Mouse (Mus musculus): Measurements from ENCODE around the gene Nap1l1. TPM values are rescaled to one million over a fixed set of nuclear protein-coding genes. Genes with fewer than 3 reads are reported as not detected.

Gene Nap1l1
- polyA plus RNA-seq, 1 experiment = 1,280 TPM

DNA sequence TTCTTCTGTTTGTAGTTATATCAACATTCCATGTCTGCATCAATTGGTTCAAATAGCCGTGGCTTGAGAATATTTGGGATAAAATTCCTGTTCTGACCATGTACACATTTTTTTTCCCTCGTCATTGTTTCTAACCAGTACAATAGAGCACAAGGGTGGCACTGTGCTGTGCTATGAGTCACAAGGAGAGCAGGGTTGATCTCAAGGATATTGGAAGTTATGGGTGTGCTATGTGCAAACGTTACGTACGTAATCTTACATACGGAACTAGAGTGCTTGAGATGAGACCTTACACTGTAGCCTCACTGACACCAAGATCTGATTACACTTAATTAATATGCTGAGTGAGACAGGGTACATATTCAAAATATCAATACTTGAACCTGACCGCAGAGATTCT is 54.6 kb downstream of the Nap1l1 start:
- Histone ChIP-seq H3K27ac (ENCODE audit: insufficient read depth, low read length) (no peak overlapping the region), H3K36me3 (ENCODE audit: control insufficient read depth, insufficient read depth, low read length, poor library complexity, severe bottlenecking) (no peaks in the 10 kb centered on the region), H3K9me3 (replicated peaks; ENCODE audit: control insufficient read depth, insufficient read depth, low read length, poor library complexity, severe bottlenecking) (no peaks in the 10 kb centered on the region), H3K27me3 (ENCODE audit: control insufficient read depth, insufficient read depth, low read length, poor library complexity, severe bottlenecking) (no peaks in the 10 kb centered on the region), H3K9ac (ENCODE audit: low read depth, poor library complexity, severe bottlenecking) (no peak overlapping the region), H3K4me1 (ENCODE audit: control insufficient read depth, insufficient read depth, low read length) (peaks cover 2% of the 10 kb centered on the region), H3K4me3 (ENCODE audit: low read depth, low read length) (no peak overlapping the region)
- TF ChIP-seq EP300 (IDR thresholded peaks at IDR 0.05; ENCODE audit: insufficient read depth, low read depth, low read length) = no peak
- TF ChIP-seq CTCF (IDR thresholded peaks at IDR 0.05; ENCODE audit: low read depth, low read length) = no peak
- no peak for TF ChIP-seq POLR2A (IDR thresholded peaks at IDR 0.05; ENCODE audit: insufficient read depth, low read length)

DNA sequence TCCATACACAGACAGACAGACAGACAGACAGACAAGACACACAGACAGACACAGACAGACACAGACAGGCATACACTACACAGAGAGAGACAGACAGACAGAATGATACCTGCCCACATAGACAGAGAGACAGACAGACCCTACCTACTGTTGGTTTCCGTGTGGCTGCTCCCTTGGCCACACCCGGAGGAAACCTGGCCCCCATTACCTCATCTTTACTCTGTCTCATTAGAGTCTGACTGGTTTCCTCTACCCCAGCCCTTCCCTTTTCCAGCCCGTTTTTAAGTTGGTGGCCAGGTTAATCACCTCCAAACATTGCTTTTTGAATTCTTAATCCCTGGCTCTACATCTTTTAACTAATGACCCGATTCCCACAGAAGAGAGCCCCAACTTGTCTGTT is 55.3 kb downstream of the Nap1l1 start:
- no peak overlapping the region for H3K4me3 ChIP-seq (ENCODE audit: low read depth, low read length)
- no peaks in the 10 kb centered on the region for H3K9me3 ChIP-seq (replicated peaks; ENCODE audit: control insufficient read depth, insufficient read depth, low read length, poor library complexity, severe bottlenecking)
- H3K36me3 ChIP-seq (ENCODE audit: control insufficient read depth, insufficient read depth, low read length, poor library complexity, severe bottlenecking) = no peaks in the 10 kb centered on the region
- no peak overlapping the region for H3K27ac ChIP-seq (ENCODE audit: insufficient read depth, low read length)
- peaks cover 2% of the 10 kb centered on the region for H3K4me1 ChIP-seq (ENCODE audit: control insufficient read depth, insufficient read depth, low read length)
- no peak for TF ChIP-seq EP300 (IDR thresholded peaks at IDR 0.05; ENCODE audit: insufficient read depth, low read depth, low read length)
- TF ChIP-seq POLR2A (IDR thresholded peaks at IDR 0.05; ENCODE audit: insufficient read depth, low read length) = no peak
- TF ChIP-seq CTCF (IDR thresholded peaks at IDR 0.05; ENCODE audit: low read depth, low read length) = no peak
- H3K9ac ChIP-seq (ENCODE audit: low read depth, poor library complexity, severe bottlenecking) = no peak overlapping the region
- H3K27me3 ChIP-seq (ENCODE audit: control insufficient read depth, insufficient read depth, low read length, poor library complexity, severe bottlenecking) = 0 out of 2 replicates have a peak, but pooled peaks cover under 1% of the 10 kb centered on the region

DNA sequence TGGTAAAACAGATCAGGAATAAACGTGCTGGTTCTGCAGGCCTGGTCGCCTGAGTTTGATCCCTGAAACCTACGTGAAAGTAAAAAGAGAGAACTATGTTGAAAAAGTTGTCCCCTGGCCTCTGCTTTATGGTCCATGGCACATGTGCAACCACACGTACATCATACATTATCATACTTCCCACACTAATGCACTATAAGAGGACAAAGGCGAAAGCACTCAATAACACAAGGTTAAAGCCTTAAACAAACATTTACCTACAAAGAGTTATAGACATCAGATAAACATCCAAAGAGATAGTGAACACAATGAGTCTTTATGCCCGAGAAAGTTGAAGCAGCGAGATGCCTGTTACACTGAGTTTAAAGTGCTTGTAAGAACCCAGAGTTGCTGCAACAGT is 57.4 kb downstream of the Nap1l1 start:
- H3K27me3 ChIP-seq (ENCODE audit: control insufficient read depth, insufficient read depth, low read length, poor library complexity, severe bottlenecking) = 0 out of 2 replicates have a peak, but pooled peaks cover 1% of the 10 kb centered on the region
- H3K9ac ChIP-seq (ENCODE audit: low read depth, poor library complexity, severe bottlenecking) = no peak overlapping the region
- H3K4me3 ChIP-seq (ENCODE audit: low read depth, low read length) = no peak overlapping the region

GRCm38 (mm10) chr10:111534691-111535090 is 61.7 kb downstream of the Nap1l1 start:
- no peak for TF ChIP-seq EP300 (IDR thresholded peaks at IDR 0.05; ENCODE audit: insufficient read depth, low read depth, low read length)
- no peak for TF ChIP-seq CTCF (IDR thresholded peaks at IDR 0.05; ENCODE audit: low read depth, low read length)
- TF ChIP-seq POLR2A (IDR thresholded peaks at IDR 0.05; ENCODE audit: insufficient read depth, low read length) = no peak
- Histone ChIP-seq H3K9me3 (replicated peaks; ENCODE audit: control insufficient read depth, insufficient read depth, low read length, poor library complexity, severe bottlenecking) (no peaks in the 10 kb centered on the region), H3K4me3 (ENCODE audit: low read depth, low read length) (no peak overlapping the region), H3K27me3 (ENCODE audit: control insufficient read depth, insufficient read depth, low read length, poor library complexity, severe bottlenecking) (0 out of 2 replicates have a peak, but pooled peaks cover 1% of the 10 kb centered on the region), H3K4me1 (ENCODE audit: control insufficient read depth, insufficient read depth, low read length) (peaks cover under 1% of the 10 kb centered on the region), H3K36me3 (ENCODE audit: control insufficient read depth, insufficient read depth, low read length, poor library complexity, severe bottlenecking) (no peaks in the 10 kb centered on the region), H3K27ac (ENCODE audit: insufficient read depth, low read length) (no peak overlapping the region), H3K9ac (ENCODE audit: low read depth, poor library complexity, severe bottlenecking) (no peak overlapping the region)

More for the DNA sequence above, 57.4 kb downstream of the Nap1l1 start:
- TF ChIP-seq EP300 (IDR thresholded peaks at IDR 0.05; ENCODE audit: insufficient read depth, low read depth, low read length) (no peak), CTCF (IDR thresholded peaks at IDR 0.05; ENCODE audit: low read depth, low read length) (no peak), POLR2A (IDR thresholded peaks at IDR 0.05; ENCODE audit: insufficient read depth, low read length) (no peak)
- Histone ChIP-seq H3K27ac (ENCODE audit: insufficient read depth, low read length) (no peak overlapping the region), H3K9me3 (replicated peaks; ENCODE audit: control insufficient read depth, insufficient read depth, low read length, poor library complexity, severe bottlenecking) (no peaks in the 10 kb centered on the region), H3K4me1 (ENCODE audit: control insufficient read depth, insufficient read depth, low read length) (no peaks in the 10 kb centered on the region), H3K36me3 (ENCODE audit: control insufficient read depth, insufficient read depth, low read length, poor library complexity, severe bottlenecking) (no peaks in the 10 kb centered on the region)

DNA sequence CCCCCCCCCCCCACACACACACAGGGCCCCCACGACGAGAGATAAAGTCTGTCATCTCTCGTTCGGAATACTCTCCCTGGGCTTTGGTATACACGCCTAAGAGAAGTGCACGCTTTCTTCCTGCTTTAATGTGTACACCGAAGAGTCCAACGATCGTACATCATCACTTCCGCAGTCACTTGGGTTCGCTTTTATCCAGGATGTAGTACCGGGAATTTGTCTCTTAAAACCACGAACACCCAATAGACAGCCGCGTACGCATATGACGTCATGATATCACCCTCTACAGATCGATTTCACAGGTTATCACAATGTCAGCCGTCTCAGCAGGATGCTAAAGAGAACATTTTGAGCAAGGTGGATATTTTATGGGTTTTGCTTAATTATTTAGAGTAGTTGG is 64.4 kb downstream of the Nap1l1 start:
- no peak overlapping the region for H3K9ac ChIP-seq (ENCODE audit: low read depth, poor library complexity, severe bottlenecking)
- TF ChIP-seq POLR2A (IDR thresholded peaks at IDR 0.05; ENCODE audit: insufficient read depth, low read length) = no peak
- no peak for TF ChIP-seq CTCF (IDR thresholded peaks at IDR 0.05; ENCODE audit: low read depth, low read length)
- TF ChIP-seq EP300 (IDR thresholded peaks at IDR 0.05; ENCODE audit: insufficient read depth, low read depth, low read length) = no peak
- 0 out of 2 replicates have a peak, but pooled peaks cover 1% of the 10 kb centered on the region for H3K27me3 ChIP-seq (ENCODE audit: control insufficient read depth, insufficient read depth, low read length, poor library complexity, severe bottlenecking)
- peaks cover 1% of the 10 kb centered on the region for H3K4me1 ChIP-seq (ENCODE audit: control insufficient read depth, insufficient read depth, low read length)
- H3K4me3 ChIP-seq (ENCODE audit: low read depth, low read length) = no peak overlapping the region
- peaks cover 8% of the 10 kb centered on the region for H3K9me3 ChIP-seq (replicated peaks; ENCODE audit: control insufficient read depth, insufficient read depth, low read length, poor library complexity, severe bottlenecking)
- H3K27ac ChIP-seq (ENCODE audit: insufficient read depth, low read length) = no peak overlapping the region
- H3K36me3 ChIP-seq (ENCODE audit: control insufficient read depth, insufficient read depth, low read length, poor library complexity, severe bottlenecking) = no peaks in the 10 kb centered on the region

DNA sequence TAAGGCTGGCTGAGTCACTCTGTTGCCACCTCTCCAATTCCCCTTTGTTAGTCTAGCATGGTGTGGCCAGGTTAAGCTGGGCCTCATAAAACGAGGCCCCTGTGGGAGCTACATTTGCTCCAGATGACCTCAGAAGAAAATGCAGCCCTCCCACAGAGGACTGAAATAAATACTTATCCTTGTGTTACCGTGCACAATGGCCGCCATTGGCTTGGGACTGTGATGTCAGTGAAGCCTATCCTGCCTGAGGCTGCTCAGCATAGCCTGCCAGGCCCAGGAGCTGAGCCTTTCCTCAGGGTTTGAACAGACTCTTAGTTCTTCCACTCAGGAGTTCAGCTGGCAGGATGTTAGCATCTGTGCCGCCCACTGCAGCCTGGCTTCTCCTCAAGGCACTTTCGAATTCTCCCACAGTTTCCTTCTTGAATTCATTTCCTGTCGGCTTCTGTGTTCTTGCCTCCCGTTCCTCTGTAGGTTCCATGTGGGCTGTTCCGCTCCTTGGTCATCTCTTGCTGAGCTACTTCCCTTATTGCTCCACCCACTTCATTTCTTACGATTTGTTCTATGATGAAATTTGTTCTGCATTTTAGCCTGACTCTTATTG is 66.8 kb downstream of the Nap1l1 start:
- H3K9ac ChIP-seq (ENCODE audit: low read depth, poor library complexity, severe bottlenecking) = no peak overlapping the region
- H3K27ac ChIP-seq (ENCODE audit: insufficient read depth, low read length) = no peak overlapping the region
- peaks cover 8% of the 10 kb centered on the region for H3K9me3 ChIP-seq (replicated peaks; ENCODE audit: control insufficient read depth, insufficient read depth, low read length, poor library complexity, severe bottlenecking)
- TF ChIP-seq EP300 (IDR thresholded peaks at IDR 0.05; ENCODE audit: insufficient read depth, low read depth, low read length) (no peak), POLR2A (IDR thresholded peaks at IDR 0.05; ENCODE audit: insufficient read depth, low read length) (no peak), CTCF (IDR thresholded peaks at IDR 0.05; ENCODE audit: low read depth, low read length) (no peak)
- no peaks in the 10 kb centered on the region for H3K36me3 ChIP-seq (ENCODE audit: control insufficient read depth, insufficient read depth, low read length, poor library complexity, severe bottlenecking)
- no peaks in the 10 kb centered on the region for H3K27me3 ChIP-seq (ENCODE audit: control insufficient read depth, insufficient read depth, low read length, poor library complexity, severe bottlenecking)
- H3K4me1 ChIP-seq (ENCODE audit: control insufficient read depth, insufficient read depth, low read length) = peaks cover 3% of the 10 kb centered on the region
- no peak overlapping the region for H3K4me3 ChIP-seq (ENCODE audit: low read depth, low read length)
